Mouse (Mus musculus): ENCODE measurements around the gene Gm15130. TPM values are rescaled to one million over a fixed set of nuclear protein-coding genes. Genes with fewer than 3 reads are reported as not detected.

Gm15130 gene
- not detected in 2 replicates for polyA plus RNA-seq (2012; rRNA removed)

GRCm38 (mm10) chr2:111152836-111153235 is at the start of gene Gm15130:
Gene Gm15130, minus strand, starts transcription at chr2:111152936.
- 54% methylated on average over 2 of the region's 2 CpGs for WGBS
- H3K27me3 ChIP-seq (ENCODE audit: control insufficient read depth, insufficient read depth, low read length) = no peaks in the 10 kb centered on the region
- no peak for TF ChIP-seq CTCF (IDR thresholded peaks at IDR 0.05; ENCODE audit: borderline replicate concordance, insufficient read depth, low read depth, low read length)
- no peak for TF ChIP-seq POLR2A (IDR thresholded peaks at IDR 0.05; ENCODE audit: borderline replicate concordance, insufficient read depth, low read length)
- no peak for DNase-seq
- H3K4me1 ChIP-seq (ENCODE audit: control insufficient read depth, insufficient read depth, low read length) = no peaks in the 10 kb centered on the region
- H3K27ac ChIP-seq (ENCODE audit: insufficient read depth, low read length) = no peak within 1 kb of the TSS
- no peak within 1 kb of the TSS for H3K4me3 ChIP-seq (replicated peaks; ENCODE audit: insufficient read depth, low read depth, low read length)

- 94% methylated on average over 11 of the region's 11 CpGs for WGBS
- Histone ChIP-seq H3K4me3 (replicated peaks; ENCODE audit: insufficient read depth, low read depth, low read length) (no peak overlapping the region), H3K4me1 (ENCODE audit: control insufficient read depth, insufficient read depth, low read length) (no peaks in the 10 kb centered on the region), H3K27ac (ENCODE audit: insufficient read depth, low read length) (no peak overlapping the region), H3K27me3 (ENCODE audit: control insufficient read depth, insufficient read depth, low read length) (no peaks in the 10 kb centered on the region)
- DNase-seq = no peak
- TF ChIP-seq POLR2A (IDR thresholded peaks at IDR 0.05; ENCODE audit: borderline replicate concordance, insufficient read depth, low read length) = no peak
- no peak for TF ChIP-seq CTCF (IDR thresholded peaks at IDR 0.05; ENCODE audit: borderline replicate concordance, insufficient read depth, low read depth, low read length)
These were observed 29.3 kb upstream of the Gm15130 start for GRCm38 (mm10) chr2:111182068-111182467.

- WGBS = 63% methylated on average over 5 of the region's 5 CpGs
- no peak for TF ChIP-seq CTCF (IDR thresholded peaks at IDR 0.05; ENCODE audit: borderline replicate concordance, insufficient read depth, low read depth, low read length)
- no peak for TF ChIP-seq POLR2A (IDR thresholded peaks at IDR 0.05; ENCODE audit: borderline replicate concordance, insufficient read depth, low read length)
- Histone ChIP-seq H3K27ac (ENCODE audit: insufficient read depth, low read length) (no peak overlapping the region), H3K4me1 (ENCODE audit: control insufficient read depth, insufficient read depth, low read length) (no peaks in the 10 kb centered on the region), H3K27me3 (ENCODE audit: control insufficient read depth, insufficient read depth, low read length) (no peaks in the 10 kb centered on the region), H3K4me3 (replicated peaks; ENCODE audit: insufficient read depth, low read depth, low read length) (no peak overlapping the region)
- DNase-seq = no peak
These were observed 17.0 kb downstream of the Gm15130 start for GRCm38 (mm10) chr2:111135739-111136138.

GRCm38 (mm10) chr2:111105882-111106281 is 46.9 kb downstream of the Gm15130 start, which contains the start of gene Gm13941:
Gene Gm13941, minus strand, starts transcription at chr2:111105982.
- Histone ChIP-seq H3K4me3 (replicated peaks; ENCODE audit: insufficient read depth, low read depth, low read length) (no peak within 1 kb of the TSS), H3K27ac (ENCODE audit: insufficient read depth, low read length) (no peak within 1 kb of the TSS), H3K4me1 (ENCODE audit: control insufficient read depth, insufficient read depth, low read length) (no peaks in the 10 kb centered on the region), H3K27me3 (ENCODE audit: control insufficient read depth, insufficient read depth, low read length) (no peaks in the 10 kb centered on the region)
- no peak for DNase-seq
- no peak for TF ChIP-seq CTCF (IDR thresholded peaks at IDR 0.05; ENCODE audit: borderline replicate concordance, insufficient read depth, low read depth, low read length)
- no peak for TF ChIP-seq POLR2A (IDR thresholded peaks at IDR 0.05; ENCODE audit: borderline replicate concordance, insufficient read depth, low read length)

Other genes with a start within 250 kb of the Gm15130 start
- gene Ano3, start 202.0 kb downstream of the Gm15130 start, polyA plus RNA-seq (2012; rRNA removed) = 12.1 and 13.8 TPM in 2 replicates
- not detected in 2 replicates for gene Gm13941, start 47.0 kb downstream of the Gm15130 start, polyA plus RNA-seq (2012; rRNA removed)
- gene 4930430A15Rik, start 76.7 kb upstream of the Gm15130 start, polyA plus RNA-seq (2012; rRNA removed) = not detected in 2 replicates
- gene Olfr1275, start 82.3 kb upstream of the Gm15130 start, polyA plus RNA-seq (2012; rRNA removed) = not detected in 2 replicates
- gene Olfr1276, start 101.6 kb upstream of the Gm15130 start, polyA plus RNA-seq (2012; rRNA removed) = 0.03 TPM in 1 of 2 replicates, not detected in the other
- not detected in 2 replicates for gene Olfr1277, start 121.2 kb upstream of the Gm15130 start, polyA plus RNA-seq (2012; rRNA removed)
- gene Olfr1278, start 137.2 kb upstream of the Gm15130 start, polyA plus RNA-seq (2012; rRNA removed) = not detected in 2 replicates
- gene Olfr1279, start 147.7 kb upstream of the Gm15130 start, polyA plus RNA-seq (2012; rRNA removed) = not detected in 2 replicates
- gene Olfr1280, start 161.1 kb upstream of the Gm15130 start, polyA plus RNA-seq (2012; rRNA removed) = not detected in 2 replicates
- gene Olfr1281, start 173.6 kb upstream of the Gm15130 start, polyA plus RNA-seq (2012; rRNA removed) = not detected in 2 replicates
- not detected in 2 replicates for gene Olfr1282, start 183.1 kb upstream of the Gm15130 start, polyA plus RNA-seq (2012; rRNA removed)
- not detected in 2 replicates for gene Olfr1283, start 213.9 kb upstream of the Gm15130 start, polyA plus RNA-seq (2012; rRNA removed)
- not detected in 2 replicates for gene Olfr1284, start 222.6 kb upstream of the Gm15130 start, polyA plus RNA-seq (2012; rRNA removed)